18 mouse cellular contexts compared by ENCODE assay signal in the genomic region with DNA sequence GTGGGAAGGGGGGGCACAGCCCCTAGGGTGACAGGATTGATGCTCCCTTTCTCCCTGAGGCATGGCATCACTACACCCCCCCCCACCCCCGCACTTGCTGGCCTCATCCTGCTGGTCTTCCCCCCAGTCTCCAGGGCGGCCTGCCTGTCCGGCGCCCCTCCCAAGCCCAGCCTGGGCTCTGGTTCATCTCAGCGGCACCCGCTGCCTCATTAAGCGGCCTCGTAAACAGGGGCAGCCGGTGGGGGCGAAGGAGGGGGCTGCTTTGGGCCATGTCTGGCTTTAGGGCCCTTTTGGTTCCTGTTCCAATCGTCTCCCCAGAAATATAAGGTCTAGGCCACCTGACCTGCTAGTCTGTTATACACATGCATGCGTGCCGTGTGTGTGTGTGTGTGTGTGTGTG. TPM values are rescaled to one million over a fixed set of nuclear protein-coding genes. Genes with fewer than 3 reads are reported as not detected.
DNase-seq lines count a peak whose midpoint lies in the region; ATAC-seq and TF ChIP-seq lines count a peak whose summit lies in the region.
"Had no signal": no experiment of that assay in that cellular context is flagged by ENCODE, and none has a peak within 500 bp of the region (broad histone marks: within the 10 kb centered on the region; RNA-seq: fewer than 3 reads in every experiment).

No protein-coding gene starts in this region.

- no peak for ATAC-seq in hindbrain, embryonic 12.5 days (ENCODE audit: low FRiP score)
- ATAC-seq in hindbrain, embryonic 14.5 days (ENCODE audit: low FRiP score) = no peak
- no peak for ATAC-seq in neural tube, embryonic 11.5 days (ENCODE audit: insufficient read depth, low FRiP score, low TSS enrichment)
- no peak for ATAC-seq in midbrain, postnatal 0 days (ENCODE audit: low FRiP score)
- ATAC-seq: liver, postnatal 0 days had no signal

- WGBS in hindbrain, embryonic 12.5 days = 55% methylated on average over 13 of the region's 13 CpGs
- WGBS in hindbrain, embryonic 14.5 days = 41% methylated on average over 13 of the region's 13 CpGs
- WGBS in neural tube, embryonic 11.5 days = 49% methylated on average over 13 of the region's 13 CpGs
- 29% methylated on average over 13 of the region's 13 CpGs for WGBS in limb, embryonic 10.5 days
- WGBS in midbrain, postnatal 0 days = 61% methylated on average over 13 of the region's 13 CpGs

- H3K4me2 ChIP-seq in hindbrain, embryonic 12.5 days (replicated peaks) = no peak overlapping the region
- H3K4me2 ChIP-seq in hindbrain, embryonic 14.5 days (replicated peaks) = no peak overlapping the region
- H3K4me2 ChIP-seq in neural tube, embryonic 11.5 days (ENCODE audit: low read depth) = no peak overlapping the region
- H3K4me2 ChIP-seq in midbrain, postnatal 0 days (ENCODE audit: low read depth, low read length, poor library complexity, severe bottlenecking) = no peak overlapping the region
- H3K4me2 ChIP-seq: neural tube, embryonic 12.5 days had no signal

- no peaks in the 10 kb centered on the region for H3K27me3 ChIP-seq in hindbrain, embryonic 12.5 days
- H3K27me3 ChIP-seq in hindbrain, embryonic 14.5 days (ENCODE audit: control insufficient read depth, insufficient read depth, low read length) = no peaks in the 10 kb centered on the region
- no peaks in the 10 kb centered on the region for H3K27me3 ChIP-seq in neural tube, embryonic 11.5 days (ENCODE audit: control insufficient read depth, insufficient read depth, low read length)
- H3K27me3 ChIP-seq in limb, embryonic 10.5 days (ENCODE audit: low read depth, poor library complexity, severe bottlenecking) = peaks cover 97% of the 10 kb centered on the region
- H3K27me3 ChIP-seq in midbrain, postnatal 0 days (ENCODE audit: insufficient read depth, low read length) = no peaks in the 10 kb centered on the region
- H3K27me3 ChIP-seq: neural tube, embryonic 12.5 days had no signal

- H3K27ac ChIP-seq in hindbrain, embryonic 12.5 days = no peak overlapping the region
- no peak overlapping the region for H3K27ac ChIP-seq in hindbrain, embryonic 14.5 days
- peak overlapping the region; percentile 51 for H3K27ac ChIP-seq in neural tube, embryonic 11.5 days (ENCODE audit: low read depth, low read length)
- H3K27ac ChIP-seq in limb, embryonic 10.5 days = peak overlapping the region; percentile 84
- H3K27ac ChIP-seq in midbrain, postnatal 0 days (ENCODE audit: low read depth, low read length) = no peak overlapping the region
- H3K27ac ChIP-seq: neural tube, embryonic 12.5 days had no signal

- no peak for TF ChIP-seq CTCF in midbrain, postnatal 0 days (IDR thresholded peaks at IDR 0.05)

- peak overlapping the region; percentile 25; the same call in 1 of the 2 replicates for H3K9ac ChIP-seq in hindbrain, embryonic 12.5 days
- no peak overlapping the region for H3K9ac ChIP-seq in hindbrain, embryonic 14.5 days
- peak overlapping the region; percentile 9; the same call in 1 of the 2 replicates for H3K9ac ChIP-seq in neural tube, embryonic 11.5 days (ENCODE audit: low read length)
- 0 out of 2 replicates have a peak overlapping the region, but pooled peaks have one; percentile 19 for H3K9ac ChIP-seq in midbrain, postnatal 0 days (replicated peaks; ENCODE audit: low read length, poor library complexity, severe bottlenecking)
- H3K9ac ChIP-seq: liver, postnatal 0 days; neural tube, embryonic 12.5 days had no signal

- H3K36me3 ChIP-seq in hindbrain, embryonic 12.5 days = peaks cover 24% of the 10 kb centered on the region
- H3K36me3 ChIP-seq in hindbrain, embryonic 14.5 days (replicated peaks; ENCODE audit: control insufficient read depth, insufficient read depth) = peaks cover 20% of the 10 kb centered on the region; the same call in 1 of the 2 replicates
- peaks cover 8% of the 10 kb centered on the region for H3K36me3 ChIP-seq in neural tube, embryonic 11.5 days (ENCODE audit: control insufficient read depth, insufficient read depth, low read length)
- peaks cover 10% of the 10 kb centered on the region for H3K36me3 ChIP-seq in limb, embryonic 10.5 days
- H3K36me3 ChIP-seq in midbrain, postnatal 0 days (ENCODE audit: insufficient read depth, low read length) = peaks cover 10% of the 10 kb centered on the region

- no peaks in the 10 kb centered on the region for H3K9me3 ChIP-seq in hindbrain, embryonic 12.5 days (replicated peaks)
- H3K9me3 ChIP-seq in hindbrain, embryonic 14.5 days (ENCODE audit: control insufficient read depth, low read length) = no peaks in the 10 kb centered on the region
- no peaks in the 10 kb centered on the region for H3K9me3 ChIP-seq in neural tube, embryonic 11.5 days (ENCODE audit: control insufficient read depth, low read length)
- no peaks in the 10 kb centered on the region for H3K9me3 ChIP-seq in limb, embryonic 10.5 days (replicated peaks)
- H3K9me3 ChIP-seq in midbrain, postnatal 0 days (ENCODE audit: low read length) = no peaks in the 10 kb centered on the region
- H3K9me3 ChIP-seq: neural tube, embryonic 12.5 days had no signal

- no peak for DNase-seq in hindbrain, embryonic 14.5 days (ENCODE audit: low spot score)
- no peak for DNase-seq in neural tube, embryonic 11.5 days (ENCODE audit: low spot score)
- no peak for DNase-seq in neural tube, embryonic 10.5 days (ENCODE audit: extremely low spot score, low spot score)
- DNase-seq in limb, embryonic 10.5 days (ENCODE audit: low spot score) = peak; percentile 92
- DNase-seq in midbrain, postnatal 0 days (ENCODE audit: low spot score) = no peak
- DNase-seq in lung, postnatal 4 days = no peak
- DNase-seq: adrenal gland, postnatal 36 days; cerebellum, adult 9-10 months; gastrocnemius, postnatal 10 days; heart, postnatal 10 days; kidney, adult 9 months; liver; liver, postnatal 0 days; lung, postnatal 14 days; right cerebral cortex, postnatal 25 days had no signal

- no peak overlapping the region for H3K4me3 ChIP-seq in hindbrain, embryonic 12.5 days
- no peak overlapping the region for H3K4me3 ChIP-seq in hindbrain, embryonic 14.5 days (replicated peaks; ENCODE audit: low read length)
- H3K4me3 ChIP-seq in neural tube, embryonic 11.5 days (ENCODE audit: low read depth, low read length) = no peak overlapping the region
- H3K4me3 ChIP-seq in limb, embryonic 10.5 days = peak overlapping the region; percentile 23; the same call in 1 of the 2 replicates
- H3K4me3 ChIP-seq in midbrain, postnatal 0 days (ENCODE audit: low read depth, low read length) = no peak overlapping the region
- H3K4me3 ChIP-seq: neural tube, embryonic 12.5 days had no signal

- H3K4me1 ChIP-seq in hindbrain, embryonic 12.5 days = peaks cover 67% of the 10 kb centered on the region
- peaks cover 28% of the 10 kb centered on the region for H3K4me1 ChIP-seq in hindbrain, embryonic 14.5 days (replicated peaks; ENCODE audit: control insufficient read depth, insufficient read depth, low read length)
- peaks cover 53% of the 10 kb centered on the region for H3K4me1 ChIP-seq in neural tube, embryonic 11.5 days (ENCODE audit: control insufficient read depth, insufficient read depth, low read length)
- H3K4me1 ChIP-seq in limb, embryonic 10.5 days = peaks cover 97% of the 10 kb centered on the region
- no peaks in the 10 kb centered on the region for H3K4me1 ChIP-seq in midbrain, postnatal 0 days (ENCODE audit: insufficient read depth, low read length)

RNA-seq across cellular contexts. Expression of gene Enho, which starts 19.4 kb away (rescaled TPM):
- polyA plus RNA-seq in hindbrain, embryonic 12.5 days (2016; fragmentation: Nextera tagmentation; extraction: Ambion mirVana) = 73.6 and 78.6 TPM in 2 replicates
- 127 and 130 TPM in 2 replicates for polyA plus RNA-seq in hindbrain, embryonic 14.5 days (2014; fragmentation: Nextera tagmentation; extraction: Ambion mirVana)
- 36.9 and 43.3 TPM in 2 replicates for polyA plus RNA-seq in neural tube, embryonic 11.5 days (2014; fragmentation: Nextera tagmentation; extraction: Ambion mirVana)
- polyA plus RNA-seq in limb, embryonic 10.5 days (2016; fragmentation: Nextera tagmentation; extraction: Ambion mirVana) = 21.0 and 24.2 TPM in 2 replicates
- total RNA-seq in midbrain, postnatal 0 days (2014; rRNA removed) = 167 and 217 TPM in 2 replicates
- 146 and 157 TPM in 2 replicates for polyA plus RNA-seq in midbrain, postnatal 0 days (2015; fragmentation: Nextera tagmentation; extraction: Ambion mirVana)
- total RNA-seq: megakaryocyte-erythroid progenitor cell, adult 5-6 weeks had no signal

RNA-seq across cellular contexts. Expression of gene Cntfr, which starts 37.3 kb away (rescaled TPM):
- polyA plus RNA-seq in hindbrain, embryonic 12.5 days (2016; fragmentation: Nextera tagmentation; extraction: Ambion mirVana) = 28.8 and 35.9 TPM in 2 replicates
- polyA plus RNA-seq in hindbrain, embryonic 14.5 days (2014; fragmentation: Nextera tagmentation; extraction: Ambion mirVana) = 19.2 and 21.8 TPM in 2 replicates
- 43.8 and 44.2 TPM in 2 replicates for polyA plus RNA-seq in neural tube, embryonic 11.5 days (2014; fragmentation: Nextera tagmentation; extraction: Ambion mirVana)
- 6.1 and 7.8 TPM in 2 replicates for polyA plus RNA-seq in limb, embryonic 10.5 days (2016; fragmentation: Nextera tagmentation; extraction: Ambion mirVana)
- 61.6 and 69.2 TPM in 2 replicates for total RNA-seq in midbrain, postnatal 0 days (2014; rRNA removed)
- polyA plus RNA-seq in midbrain, postnatal 0 days (2015; fragmentation: Nextera tagmentation; extraction: Ambion mirVana) = 20.1 and 23.4 TPM in 2 replicates
- total RNA-seq: megakaryocyte-erythroid progenitor cell, adult 5-6 weeks had no signal

RNA-seq across cellular contexts. Expression of gene Il11ra1, which starts 40.2 kb away (rescaled TPM):
- 125 and 141 TPM in 2 replicates for polyA plus RNA-seq in hindbrain, embryonic 12.5 days (2016; fragmentation: Nextera tagmentation; extraction: Ambion mirVana)
- 39.9 and 40.6 TPM in 2 replicates for polyA plus RNA-seq in hindbrain, embryonic 14.5 days (2014; fragmentation: Nextera tagmentation; extraction: Ambion mirVana)
- polyA plus RNA-seq in neural tube, embryonic 11.5 days (2014; fragmentation: Nextera tagmentation; extraction: Ambion mirVana) = 65.9 and 82.1 TPM in 2 replicates
- 202 and 253 TPM in 2 replicates for polyA plus RNA-seq in limb, embryonic 10.5 days (2016; fragmentation: Nextera tagmentation; extraction: Ambion mirVana)
- 21.8 and 26.5 TPM in 2 replicates for total RNA-seq in midbrain, postnatal 0 days (2014; rRNA removed)
- 28.8 and 35.3 TPM in 2 replicates for polyA plus RNA-seq in midbrain, postnatal 0 days (2015; fragmentation: Nextera tagmentation; extraction: Ambion mirVana)

RNA-seq across cellular contexts. Expression of gene Rpp25l, which starts 53.8 kb away (rescaled TPM):
- 55.6 and 66.5 TPM in 2 replicates for polyA plus RNA-seq in hindbrain, embryonic 12.5 days (2016; fragmentation: Nextera tagmentation; extraction: Ambion mirVana)
- 57.5 and 60.5 TPM in 2 replicates for polyA plus RNA-seq in hindbrain, embryonic 14.5 days (2014; fragmentation: Nextera tagmentation; extraction: Ambion mirVana)
- 80.4 and 81.2 TPM in 2 replicates for polyA plus RNA-seq in neural tube, embryonic 11.5 days (2014; fragmentation: Nextera tagmentation; extraction: Ambion mirVana)
- 93.6 and 101 TPM in 2 replicates for polyA plus RNA-seq in limb, embryonic 10.5 days (2016; fragmentation: Nextera tagmentation; extraction: Ambion mirVana)
- 38.3 and 39.7 TPM in 2 replicates for total RNA-seq in midbrain, postnatal 0 days (2014; rRNA removed)
- polyA plus RNA-seq in midbrain, postnatal 0 days (2015; fragmentation: Nextera tagmentation; extraction: Ambion mirVana) = 44.3 and 49.9 TPM in 2 replicates

Comparison
In these comparisons a context has a peak if more than half of its experiments do, and no peak if none do; other contexts are left out.
1. H3K27ac ChIP-seq: peak in neural tube, embryonic 11.5 days (single experiment) and limb, embryonic 10.5 days (single experiment); none in hindbrain, embryonic 12.5 days (single experiment), hindbrain, embryonic 14.5 days (single experiment) and midbrain, postnatal 0 days (single experiment).